ENCODE assay signal across 8 mouse cellular contexts in the genomic region with DNA sequence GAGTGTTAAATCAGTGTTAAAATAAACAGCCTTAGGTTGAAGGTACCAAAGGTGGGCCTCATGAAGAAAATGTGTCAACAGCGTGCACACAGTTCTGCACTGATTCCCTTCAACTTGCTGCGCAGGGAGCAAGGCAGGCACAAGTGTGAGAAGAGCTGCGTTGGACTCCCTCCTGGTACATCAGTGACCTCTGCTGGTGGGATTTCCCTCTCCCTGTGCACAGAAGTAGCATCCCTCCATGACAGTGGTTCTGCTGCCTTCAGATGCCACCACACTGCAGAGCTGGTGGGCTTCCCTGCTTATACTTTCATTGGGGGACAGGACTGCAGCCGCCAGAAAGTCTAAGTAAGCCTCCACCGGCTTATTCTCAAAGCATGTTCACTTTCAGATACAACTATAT. TPM values are rescaled to one million over a fixed set of nuclear protein-coding genes. Genes with fewer than 3 reads are reported as not detected.
DNase-seq lines count a peak whose midpoint lies in the region; ATAC-seq lines count a peak whose summit lies in the region.

No protein-coding gene starts in this region.

- no peak overlapping the region for H3K9ac ChIP-seq in kidney, embryonic 14.5 days (ENCODE audit: low read depth, low read length)
- no peak overlapping the region for H3K9ac ChIP-seq in liver, embryonic 11.5 days (ENCODE audit: low read depth, low read length)

- no peaks in the 10 kb centered on the region for H3K36me3 ChIP-seq in kidney, embryonic 14.5 days (ENCODE audit: control insufficient read depth, insufficient read depth, low read length)
- no peaks in the 10 kb centered on the region for H3K36me3 ChIP-seq in liver, embryonic 11.5 days (ENCODE audit: control insufficient read depth, insufficient read depth, low read length)

- no peak overlapping the region for H3K27ac ChIP-seq in kidney, embryonic 14.5 days (ENCODE audit: low read depth, low read length)
- H3K27ac ChIP-seq in liver, embryonic 11.5 days (ENCODE audit: low read depth, low read length): no peak overlapping the region

- H3K4me2 ChIP-seq in kidney, embryonic 14.5 days (replicated peaks; ENCODE audit: low read depth, low read length): no peak overlapping the region
- H3K4me2 ChIP-seq in liver, embryonic 11.5 days: no peak overlapping the region

- H3K27me3 ChIP-seq in kidney, embryonic 14.5 days (ENCODE audit: control insufficient read depth, insufficient read depth, low read length): no peaks in the 10 kb centered on the region
- H3K27me3 ChIP-seq in liver, embryonic 11.5 days (replicated peaks; ENCODE audit: control insufficient read depth, insufficient read depth, low read length): no peaks in the 10 kb centered on the region

- H3K4me3 ChIP-seq in kidney, embryonic 14.5 days (ENCODE audit: low read length): no peak overlapping the region
- H3K4me3 ChIP-seq in liver, embryonic 11.5 days (ENCODE audit: low read depth, low read length): no peak overlapping the region

- DNase-seq in spleen, adult 18-20 months: peak; percentile 29 to 64
- no peak for DNase-seq in spleen, adult 12 weeks (ENCODE audit: low spot score)
- peak; percentile 76 to 86 for DNase-seq in cerebellum, adult 18-20 months
- DNase-seq in frontal cortex, adult 2 months (ENCODE audit: extremely low spot score in 1 of 2, low spot score in 1 of 2): peak; percentile 53 to 89
- DNase-seq in liver, embryonic 11.5 days (ENCODE audit: low spot score): no peak
- peak; percentile 24 for DNase-seq in ovary, postnatal 10 days (ENCODE audit: low spot score)
- peak; percentile 83 for DNase-seq in thymus, postnatal 14 days

- H3K4me1 ChIP-seq in kidney, embryonic 14.5 days (ENCODE audit: control insufficient read depth, insufficient read depth, low read length): no peaks in the 10 kb centered on the region
- no peaks in the 10 kb centered on the region for H3K4me1 ChIP-seq in liver, embryonic 11.5 days (replicated peaks; ENCODE audit: control insufficient read depth, insufficient read depth, low read length)

- ATAC-seq in kidney, embryonic 14.5 days (ENCODE audit: low FRiP score, low TSS enrichment): 0 out of 2 replicates have a peak, but pooled peaks have one; percentile 45
- 0 out of 2 replicates have a peak, but pooled peaks have one; percentile 40 for ATAC-seq in liver, embryonic 11.5 days (replicated peaks; ENCODE audit: low FRiP score)

- H3K9me3 ChIP-seq in kidney, embryonic 14.5 days (ENCODE audit: control insufficient read depth, low read length): no peaks in the 10 kb centered on the region
- no peaks in the 10 kb centered on the region for H3K9me3 ChIP-seq in liver, embryonic 11.5 days (ENCODE audit: control insufficient read depth, low read length)

- 51% methylated on average over 5 of the region's 5 CpGs for WGBS in kidney, embryonic 14.5 days
- WGBS in liver, embryonic 11.5 days: 54% methylated on average over 5 of the region's 5 CpGs

RNA-seq across cellular contexts. Expression of a gene that starts 37.2 kb away (rescaled TPM):
- 26.8 and 28.6 TPM in 2 replicates for polyA plus RNA-seq in frontal cortex, adult 2 months (2012; rRNA removed)
- polyA plus RNA-seq in kidney, embryonic 14.5 days (2014; fragmentation: Nextera tagmentation; extraction: Ambion mirVana): 14.5 and 18.9 TPM in 2 replicates
- polyA plus RNA-seq in liver, embryonic 11.5 days (2014; fragmentation: Nextera tagmentation; extraction: Ambion mirVana): 9.5 and 9.7 TPM in 2 replicates

Comparison
In these comparisons a context has a peak if more than half of its experiments do, and no peak if none do; other contexts are left out.
1. DNase-seq: peak in spleen, adult 18-20 months (2 of 2), cerebellum, adult 18-20 months (2 of 2), frontal cortex, adult 2 months (2 of 2), ovary, postnatal 10 days (single experiment) and thymus, postnatal 14 days (single experiment); none in spleen, adult 12 weeks (single experiment) and liver, embryonic 11.5 days (single experiment).